Mouse (Mus musculus): Measurements from ENCODE around the gene Mpl. TPM values are rescaled to one million over a fixed set of nuclear protein-coding genes. Genes with fewer than 3 reads are reported as not detected.

The Mpl gene
- total and polyA plus RNA-seq, 3 experiments: 0.31 to 1.5 (median 1.3) TPM

GRCm38 (mm10) chr4:118424541-118425160 lies 32.7 kb downstream of the Mpl start:
- no peak for DNase-seq
- Histone ChIP-seq H3K4me3 (no peak overlapping the region), H3K79me2 (replicated peaks; ENCODE audit: control insufficient read depth, insufficient read depth, low read length) (no peaks in the 10 kb centered on the region; the same call in 1 of the 2 replicates), H3K9ac (ENCODE audit: low read depth, low read length) (no peak overlapping the region), H3K4me1 (ENCODE audit: control insufficient read depth, insufficient read depth, low read length) (peaks cover 6% of the 10 kb centered on the region), H3K27ac (no peak overlapping the region), H3K27me3 (ENCODE audit: control insufficient read depth, insufficient read depth, low read length) (no peaks in the 10 kb centered on the region), H3K36me3 (ENCODE audit: control insufficient read depth, insufficient read depth, low read length) (no peaks in the 10 kb centered on the region; the same call in 1 of the 2 replicates)
- intact Hi-C loops (cut with DNase I): loop anchor here (5.0 kb wide), 2 partner anchors 63 to 93 kb away; no protein-coding TSS in a partner anchor
- TF ChIP-seq POLR2A (IDR thresholded peaks at IDR 0.05; ENCODE audit: insufficient read depth, low read depth, low read length) (no peak), CTCF (IDR thresholded peaks at IDR 0.05) (no peak), EP300 (IDR thresholded peaks at IDR 0.05; ENCODE audit: insufficient read depth, low read depth, low read length) (no peak)
- WGBS: 43% methylated on average over 4 of the region's 4 CpGs

GRCm38 (mm10) chr4:118421384-118421783 lies 35.9 kb downstream of the Mpl start:
- no peak overlapping the region for H3K4me3 ChIP-seq
- H3K79me2 ChIP-seq (replicated peaks; ENCODE audit: control insufficient read depth, insufficient read depth, low read length): no peaks in the 10 kb centered on the region
- H3K36me3 ChIP-seq (ENCODE audit: control insufficient read depth, insufficient read depth, low read length): no peaks in the 10 kb centered on the region; the same call in 1 of the 2 replicates
- intact Hi-C loops (cut with DNase I): no loop called here
- no peaks in the 10 kb centered on the region for H3K4me1 ChIP-seq (ENCODE audit: control insufficient read depth, insufficient read depth, low read length)
- 98% methylated on average over 3 of the region's 3 CpGs for WGBS
- no peaks in the 10 kb centered on the region for H3K27me3 ChIP-seq (ENCODE audit: control insufficient read depth, insufficient read depth, low read length)
- DNase-seq: no peak
- no peak for TF ChIP-seq EP300 (IDR thresholded peaks at IDR 0.05; ENCODE audit: insufficient read depth, low read depth, low read length)
- TF ChIP-seq CTCF (IDR thresholded peaks at IDR 0.05): no peak
- TF ChIP-seq POLR2A (IDR thresholded peaks at IDR 0.05; ENCODE audit: insufficient read depth, low read depth, low read length): no peak
- no peak overlapping the region for H3K9ac ChIP-seq (ENCODE audit: low read depth, low read length)
- no peak overlapping the region for H3K27ac ChIP-seq

- no peaks in the 10 kb centered on the region for H3K36me3 ChIP-seq (ENCODE audit: control insufficient read depth, insufficient read depth, low read length)
- H3K4me3 ChIP-seq: no peak overlapping the region
- no peak overlapping the region for H3K27ac ChIP-seq
- H3K79me2 ChIP-seq (replicated peaks; ENCODE audit: control insufficient read depth, insufficient read depth, low read length): no peaks in the 10 kb centered on the region
- no peak for DNase-seq
- no peaks in the 10 kb centered on the region for H3K4me1 ChIP-seq (ENCODE audit: control insufficient read depth, insufficient read depth, low read length)
- H3K9ac ChIP-seq (ENCODE audit: low read depth, low read length): no peak overlapping the region
- TF ChIP-seq CTCF (IDR thresholded peaks at IDR 0.05): no peak
- no peak for TF ChIP-seq POLR2A (IDR thresholded peaks at IDR 0.05; ENCODE audit: insufficient read depth, low read depth, low read length)
- TF ChIP-seq EP300 (IDR thresholded peaks at IDR 0.05; ENCODE audit: insufficient read depth, low read depth, low read length): no peak
- intact Hi-C loops (cut with DNase I): no loop called here
- 79% methylated on average over 13 of the region's 13 CpGs for WGBS
- no peaks in the 10 kb centered on the region for H3K27me3 ChIP-seq (ENCODE audit: control insufficient read depth, insufficient read depth, low read length)
Measured at GRCm38 (mm10) chr4:118417112-118417797, 40.1 kb downstream of the Mpl start.

- intact Hi-C loops (cut with DNase I): no loop called here
- Histone ChIP-seq H3K27ac (no peak overlapping the region), H3K4me1 (ENCODE audit: control insufficient read depth, insufficient read depth, low read length) (no peaks in the 10 kb centered on the region), H3K4me3 (no peak overlapping the region), H3K9ac (ENCODE audit: low read depth, low read length) (no peak overlapping the region), H3K79me2 (replicated peaks; ENCODE audit: control insufficient read depth, insufficient read depth, low read length) (no peaks in the 10 kb centered on the region), H3K36me3 (ENCODE audit: control insufficient read depth, insufficient read depth, low read length) (no peaks in the 10 kb centered on the region), H3K27me3 (ENCODE audit: control insufficient read depth, insufficient read depth, low read length) (no peaks in the 10 kb centered on the region)
- 93% methylated on average over 5 of the region's 5 CpGs for WGBS
- TF ChIP-seq POLR2A (IDR thresholded peaks at IDR 0.05; ENCODE audit: insufficient read depth, low read depth, low read length) (no peak), EP300 (IDR thresholded peaks at IDR 0.05; ENCODE audit: insufficient read depth, low read depth, low read length) (no peak), CTCF (IDR thresholded peaks at IDR 0.05) (no peak)
- no peak for DNase-seq
Measured at GRCm38 (mm10) chr4:118416329-118416728, 41.0 kb downstream of the Mpl start.

DNA sequence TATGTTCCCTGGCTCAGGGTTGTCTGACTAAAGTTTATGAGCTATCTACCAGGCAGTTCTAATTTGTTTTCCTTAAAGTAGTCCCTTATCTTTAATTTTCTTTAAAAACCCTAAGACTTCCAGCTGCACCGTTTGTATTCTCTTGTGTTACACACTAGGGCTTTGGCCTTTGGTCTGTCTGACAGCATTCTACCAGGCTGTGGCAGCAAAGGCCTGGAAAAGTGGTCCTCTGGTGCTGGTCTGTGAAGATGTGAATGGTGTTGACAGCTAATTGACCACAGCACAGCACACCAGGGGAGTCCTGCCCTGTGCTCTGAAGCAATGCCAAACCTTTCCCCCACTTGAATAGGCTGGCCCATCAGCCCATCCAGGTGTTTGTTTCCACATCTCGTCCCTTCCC lies 41.5 kb downstream of the Mpl start:
- Histone ChIP-seq H3K36me3 (ENCODE audit: control insufficient read depth, insufficient read depth, low read length) (no peaks in the 10 kb centered on the region), H3K4me3 (no peak overlapping the region), H3K27ac (no peak overlapping the region), H3K9ac (ENCODE audit: low read depth, low read length) (no peak overlapping the region), H3K4me1 (ENCODE audit: control insufficient read depth, insufficient read depth, low read length) (no peaks in the 10 kb centered on the region), H3K79me2 (replicated peaks; ENCODE audit: control insufficient read depth, insufficient read depth, low read length) (no peaks in the 10 kb centered on the region), H3K27me3 (ENCODE audit: control insufficient read depth, insufficient read depth, low read length) (no peaks in the 10 kb centered on the region)
- no peak for DNase-seq
- WGBS: 72% methylated on average over 2 of the region's 2 CpGs
- intact Hi-C loops (cut with DNase I): no loop called here
- TF ChIP-seq EP300 (IDR thresholded peaks at IDR 0.05; ENCODE audit: insufficient read depth, low read depth, low read length): no peak
- no peak for TF ChIP-seq POLR2A (IDR thresholded peaks at IDR 0.05; ENCODE audit: insufficient read depth, low read depth, low read length)
- peak; percentile 28 for TF ChIP-seq CTCF (IDR thresholded peaks at IDR 0.05)

GRCm38 (mm10) chr4:118413553-118413952 lies 43.8 kb downstream of the Mpl start:
- DNase-seq: no peak
- Histone ChIP-seq H3K4me3 (no peak overlapping the region), H3K79me2 (replicated peaks; ENCODE audit: control insufficient read depth, insufficient read depth, low read length) (no peaks in the 10 kb centered on the region), H3K9ac (ENCODE audit: low read depth, low read length) (no peak overlapping the region), H3K4me1 (ENCODE audit: control insufficient read depth, insufficient read depth, low read length) (peaks cover 3% of the 10 kb centered on the region), H3K27me3 (ENCODE audit: control insufficient read depth, insufficient read depth, low read length) (no peaks in the 10 kb centered on the region), H3K27ac (no peak overlapping the region), H3K36me3 (ENCODE audit: control insufficient read depth, insufficient read depth, low read length) (no peaks in the 10 kb centered on the region; the same call in 1 of the 2 replicates)
- 92% methylated on average over 5 of the region's 5 CpGs for WGBS
- no peak for TF ChIP-seq CTCF (IDR thresholded peaks at IDR 0.05)
- TF ChIP-seq POLR2A (IDR thresholded peaks at IDR 0.05; ENCODE audit: insufficient read depth, low read depth, low read length): no peak
- no peak for TF ChIP-seq EP300 (IDR thresholded peaks at IDR 0.05; ENCODE audit: insufficient read depth, low read depth, low read length)
- intact Hi-C loops (cut with DNase I): no loop called here

Data from heart, adult 2 months (tissue).